Mouse (Mus musculus) brain, embryonic 14.5 days (tissue): ENCODE data around the gene Dner. TPM values are rescaled to one million over a fixed set of nuclear protein-coding genes. Genes with fewer than 3 reads are reported as not detected.
A peak's percentile ranks its signal among the peaks of the same experiment; 100 is the strongest.

Source experiments
- DNase-seq: peaks from one replicate; pipeline ENCODE4 v3.0.0-alpha.2; 2011; ENCODE audit warnings: low read depth
- CTCF ChIP-seq: fragments of 200-500 bp; IDR thresholded peaks from 2 replicates; pipeline ENCODE4 v1.5.1; 2012; ENCODE audit warnings: inconsistent platforms, mild to moderate bottlenecking, moderate library complexity, borderline replicate concordance; ENCODE audit not compliant: insufficient read depth, insufficient read length; ENCODE audit errors: extremely low read depth
- POLR2A ChIP-seq: fragments of 200-500 bp; IDR thresholded peaks from 2 replicates; pipeline ENCODE4 v1.6.1; 2012; ENCODE audit warnings: mild to moderate bottlenecking, inconsistent platforms, borderline replicate concordance; ENCODE audit not compliant: poor library complexity, insufficient read depth, insufficient read length, severe bottlenecking; ENCODE audit errors: extremely low read depth
- polyA plus RNA-seq: library from polyadenylated mRNA; depleted of rRNA; stranded (reverse); fragments of >200 nt; gene quantifications from 2 replicates; pipeline ENCODE4 v1.2.3, GENCODE M21; 2012; rRNA removed

The Dner gene
- 150 and 215 TPM in 2 replicates for polyA plus RNA-seq

DNA sequence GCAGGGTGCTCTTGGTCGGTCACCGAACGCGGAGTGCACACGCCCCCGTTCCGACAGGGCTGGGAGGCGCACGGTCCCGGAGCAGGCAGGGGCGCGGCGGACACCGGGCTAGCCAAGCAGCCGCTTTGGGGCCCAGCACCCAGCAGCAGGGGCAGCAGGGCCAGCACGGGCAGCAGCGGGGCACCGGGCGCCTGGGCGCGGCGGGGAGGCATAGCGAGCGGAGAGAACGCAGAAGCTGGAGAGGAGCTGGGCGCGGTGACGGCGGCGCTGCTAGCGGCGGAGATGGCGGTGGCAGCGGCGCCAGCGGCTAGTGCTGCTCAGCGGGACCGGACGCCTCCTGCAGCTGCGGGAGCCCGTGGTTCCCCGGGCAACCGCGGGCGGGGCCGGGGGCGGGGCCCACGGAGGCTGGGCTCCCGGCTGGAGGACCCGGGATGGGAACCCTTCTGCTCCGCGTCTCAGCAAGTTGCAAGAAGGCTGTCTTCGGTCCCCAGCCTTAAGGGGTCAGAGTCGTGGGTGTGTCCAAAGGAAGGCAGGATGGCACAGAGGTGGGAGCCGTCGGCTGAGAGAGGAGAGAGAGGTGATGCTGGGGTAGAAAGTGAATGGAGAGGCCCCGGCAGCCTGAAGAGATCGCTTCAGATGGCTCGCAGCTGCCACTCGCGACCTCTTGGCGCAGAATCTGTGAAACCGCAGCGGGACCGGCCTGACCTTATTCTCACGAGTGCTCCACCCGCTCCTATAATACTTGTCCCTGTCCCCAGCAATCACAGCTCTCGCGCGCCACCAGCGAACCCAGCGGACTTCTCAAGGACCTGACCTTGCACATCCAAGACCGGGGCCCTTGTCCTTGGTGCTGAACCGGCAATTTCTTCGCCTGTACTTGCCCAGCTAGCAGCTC, at the start of gene Dner:
Dner (minus strand) TSS at position 705 of the 895 bp plus-strand sequence.
- DNase-seq: peak; percentile 91
- TF ChIP-seq CTCF (peak; percentile 26; the same call in 1 of the 2 replicates), POLR2A (peak; percentile 54; the same call in 1 of the 2 replicates)

DNA sequence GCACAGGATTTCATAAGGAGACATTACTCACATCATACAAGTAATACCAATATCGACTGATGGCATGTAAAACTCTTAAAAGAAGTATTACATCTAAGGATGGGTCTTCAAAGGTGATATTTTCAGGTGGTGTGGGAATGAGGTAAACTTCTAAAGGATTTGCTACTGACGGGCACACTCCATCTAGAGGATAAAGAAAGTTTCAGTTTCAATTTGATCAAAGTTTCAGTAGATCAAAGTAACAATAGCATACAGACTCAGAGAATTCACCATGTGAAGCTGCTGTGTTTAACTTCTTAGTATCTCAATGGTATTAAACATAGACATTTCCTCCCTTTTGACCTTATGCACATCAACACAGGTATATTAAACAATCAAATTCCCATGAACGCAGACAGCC, 46.1 kb upstream of the Dner start:
- TF ChIP-seq POLR2A (no peak), CTCF (no peak)
- DNase-seq: no peak

DNA sequence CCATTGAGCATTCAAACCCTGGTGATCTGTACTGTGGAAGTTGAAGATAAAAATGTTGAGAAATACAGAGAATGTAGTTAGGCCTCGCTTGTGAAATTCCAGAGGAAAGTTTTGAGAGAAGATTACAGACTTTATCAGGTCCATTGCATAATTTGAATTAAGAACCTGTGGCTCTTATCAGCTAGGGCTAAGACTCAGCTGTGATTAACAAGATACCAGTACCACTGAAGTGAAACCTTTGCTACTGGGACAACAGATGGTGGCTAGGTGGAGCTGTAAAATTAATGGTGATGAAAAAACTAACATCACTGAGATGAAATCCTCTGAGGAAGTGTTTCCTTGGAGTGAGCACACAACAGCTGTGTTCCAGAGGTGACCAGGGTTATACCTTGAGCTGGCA, 44.1 kb upstream of the Dner start:
- no peak for DNase-seq
- TF ChIP-seq CTCF (no peak), POLR2A (no peak)

DNA sequence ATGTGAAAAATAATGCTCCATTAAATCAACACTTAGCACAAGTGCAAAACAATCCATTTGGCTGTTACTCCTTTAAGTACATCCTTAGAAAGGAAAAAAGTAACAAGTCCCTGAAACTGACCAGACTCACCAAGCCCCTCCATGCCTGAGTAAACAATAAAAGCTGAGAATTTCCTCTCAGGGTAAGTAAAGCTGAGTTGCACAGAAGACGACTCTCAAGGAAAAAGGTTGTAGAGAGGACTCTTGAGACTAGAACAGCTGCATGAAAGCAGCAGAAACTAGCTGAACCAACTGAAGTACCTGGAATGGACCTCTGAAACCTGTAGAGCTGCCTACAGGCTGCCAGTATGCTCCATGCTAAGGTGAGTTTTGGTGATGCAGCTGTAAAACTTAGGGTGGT, 41.1 kb upstream of the Dner start:
- TF ChIP-seq POLR2A (no peak), CTCF (no peak)

DNA sequence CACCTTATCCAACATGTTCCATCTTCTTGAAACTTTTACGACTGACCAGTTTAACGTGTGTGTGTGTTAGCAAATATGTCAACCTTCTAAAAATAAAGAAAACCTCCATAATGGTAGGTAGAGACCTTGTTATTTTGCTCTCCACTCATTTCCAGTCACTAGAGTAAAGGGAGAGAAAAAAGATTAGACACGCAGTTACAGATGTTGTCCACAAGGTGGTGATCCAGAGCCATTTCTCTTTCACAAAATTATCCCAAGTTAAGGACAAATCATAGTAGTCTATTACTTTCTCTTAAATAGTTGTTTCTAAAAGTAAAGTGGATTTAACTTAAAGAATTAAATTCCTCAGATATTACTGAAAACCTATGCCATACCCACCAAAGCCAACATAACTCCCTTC, 37.8 kb upstream of the Dner start:
- TF ChIP-seq CTCF (peak; percentile 42; the same call in 1 of the 2 replicates), POLR2A (no peak)
- DNase-seq: peak; percentile 43

More for the DNA sequence above, 41.1 kb upstream of the Dner start:
- no peak for DNase-seq

DNA sequence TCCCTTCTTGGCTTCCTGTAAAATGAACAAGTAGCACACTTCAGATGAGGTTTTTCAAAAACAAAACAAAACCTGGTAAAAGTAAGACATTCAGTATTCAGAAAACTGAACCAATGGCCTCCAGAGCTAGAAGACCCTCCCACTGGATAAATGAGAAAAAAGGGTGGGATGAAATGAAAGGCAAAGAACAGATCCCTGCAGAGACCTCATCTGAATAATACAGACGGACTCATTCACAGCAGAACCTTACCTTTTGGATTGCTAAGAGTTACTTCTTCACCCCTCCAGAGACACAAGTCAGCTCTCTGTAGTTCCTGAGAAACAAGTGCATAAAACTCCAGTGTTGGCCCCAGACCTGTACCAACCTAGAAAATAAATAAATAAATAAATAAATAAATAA, 35.7 kb upstream of the Dner start:
- DNase-seq: no peak
- TF ChIP-seq POLR2A: no peak
- no peak for TF ChIP-seq CTCF

DNA sequence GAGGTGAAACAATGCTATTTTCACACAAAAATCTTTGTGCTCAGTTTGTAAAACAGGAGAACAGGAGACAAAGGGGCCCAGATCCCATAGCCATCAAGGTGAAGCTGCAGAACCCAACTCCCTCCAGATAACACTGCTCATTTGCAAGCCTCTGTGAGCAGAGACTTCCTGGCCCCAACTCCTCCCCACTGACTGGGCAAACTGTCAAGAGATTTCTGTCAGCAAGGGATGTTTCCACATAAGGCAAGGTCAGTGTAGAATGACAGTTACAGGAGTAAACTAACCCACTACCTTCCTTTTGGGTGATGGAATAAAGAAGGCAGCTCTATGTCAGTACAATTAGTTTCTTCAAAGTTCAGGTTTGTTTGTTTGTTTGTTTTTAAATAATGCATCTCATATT, 26.8 kb upstream of the Dner start:
- no peak for DNase-seq
- TF ChIP-seq POLR2A: no peak
- TF ChIP-seq CTCF: no peak

DNA sequence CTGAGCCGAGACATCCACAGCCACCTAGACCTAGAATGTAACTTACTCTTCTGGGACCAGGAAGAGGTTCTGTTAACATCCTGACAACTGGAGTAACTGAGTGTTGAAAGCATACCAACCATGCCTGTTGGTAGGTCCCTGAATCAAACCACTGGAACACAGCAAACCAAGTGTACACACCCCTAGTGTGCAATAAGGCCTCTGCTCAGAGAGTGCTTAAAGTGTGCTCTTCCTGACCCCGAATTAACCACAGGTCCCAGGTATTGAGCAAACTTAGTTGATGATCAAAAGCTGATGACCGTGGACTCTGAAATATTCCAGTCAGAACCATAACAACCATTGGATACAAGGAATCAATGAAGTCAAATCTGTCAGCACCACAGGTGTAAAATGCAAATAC, 26.4 kb upstream of the Dner start:
- no peak for DNase-seq
- no peak for TF ChIP-seq CTCF

DNA sequence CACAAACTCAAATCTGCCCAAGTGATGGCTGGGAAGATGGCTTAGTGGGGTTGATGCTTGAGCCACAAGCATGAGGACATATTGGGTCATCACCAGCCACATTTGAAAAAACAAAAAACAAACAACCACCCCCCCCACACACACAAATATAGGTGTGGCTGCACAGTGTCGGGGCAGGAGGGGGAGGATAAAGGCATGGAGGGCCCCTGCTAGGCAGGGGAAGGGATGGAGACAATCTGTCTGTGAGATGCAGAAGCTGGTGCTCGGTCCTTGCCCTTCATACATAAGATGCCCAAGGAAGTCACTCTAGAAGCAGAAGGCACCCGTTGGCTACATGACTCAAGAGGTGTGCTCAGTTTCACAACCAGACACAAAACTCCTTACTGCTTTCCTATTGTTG, 25.9 kb upstream of the Dner start:
- DNase-seq: no peak
- TF ChIP-seq CTCF (no peak), POLR2A (no peak)

DNA sequence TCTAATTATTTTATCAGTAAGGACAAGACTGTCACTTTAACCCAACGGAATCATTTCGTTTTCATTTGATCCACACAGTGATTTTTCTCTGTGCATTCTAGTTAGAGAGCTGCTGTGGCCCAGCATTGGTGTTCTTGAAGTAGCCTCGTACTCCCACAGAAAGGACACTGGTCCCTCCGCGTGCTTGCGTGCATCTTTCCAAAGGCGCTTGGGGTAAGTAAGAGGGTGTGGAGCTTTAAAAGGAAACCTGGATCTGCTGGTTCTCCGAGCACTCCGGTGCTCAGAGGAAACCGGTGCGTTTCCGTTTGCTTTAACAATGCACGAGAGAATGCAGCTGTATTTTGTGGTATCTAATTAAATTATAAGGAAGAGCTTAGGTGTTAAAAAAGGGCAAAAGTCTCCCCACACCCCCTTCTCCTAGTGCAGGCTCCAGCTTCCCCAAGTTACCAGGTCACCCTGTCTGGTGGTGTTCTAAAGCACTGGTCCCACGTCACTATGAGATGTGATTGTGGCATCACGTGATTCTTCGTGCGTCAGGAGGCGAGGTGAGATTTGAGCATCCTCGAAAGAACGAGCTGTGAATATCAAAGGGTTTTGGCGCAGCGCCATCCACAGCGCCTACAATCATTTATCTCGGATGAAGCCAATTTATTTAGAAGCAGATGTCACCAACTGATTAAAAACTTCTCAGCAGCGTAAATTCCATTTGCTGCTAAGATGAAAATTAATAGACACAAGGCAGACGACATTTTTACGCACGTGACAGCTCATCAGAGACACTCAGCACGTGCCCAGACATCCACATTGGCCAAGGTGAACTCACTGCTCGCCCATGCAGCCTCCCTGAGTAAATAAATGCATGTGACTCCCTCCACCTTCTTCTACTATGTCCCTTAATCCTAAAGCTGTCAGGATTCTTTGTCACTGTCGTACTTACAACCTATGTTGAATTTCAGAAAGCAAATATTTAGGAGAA, 14.1 kb upstream of the Dner start:
- DNase-seq: peak; percentile 95

DNA sequence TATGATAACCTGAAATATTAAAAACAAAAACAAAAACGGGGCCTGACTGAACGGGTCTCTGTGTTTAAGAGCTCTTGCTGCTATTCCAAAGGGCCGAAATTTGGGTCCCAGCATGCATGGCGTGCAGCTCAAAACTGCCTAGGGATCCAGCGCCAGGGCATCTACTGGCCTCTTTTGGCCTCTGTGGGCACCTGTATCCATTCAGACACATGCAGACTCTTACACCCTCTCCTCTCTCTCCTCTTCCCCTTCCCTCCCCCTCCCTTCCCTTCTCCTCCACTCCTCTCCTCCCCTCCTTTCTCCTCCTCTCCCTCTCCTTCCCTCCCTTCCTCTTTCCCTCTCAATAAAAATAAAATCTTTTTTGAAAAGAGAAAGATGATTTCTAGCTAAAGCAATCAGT, 13.4 kb upstream of the Dner start:
- DNase-seq: peak; percentile 72

More for the DNA sequence above, 14.1 kb upstream of the Dner start:
- TF ChIP-seq POLR2A (no peak), CTCF (no peak)

DNA sequence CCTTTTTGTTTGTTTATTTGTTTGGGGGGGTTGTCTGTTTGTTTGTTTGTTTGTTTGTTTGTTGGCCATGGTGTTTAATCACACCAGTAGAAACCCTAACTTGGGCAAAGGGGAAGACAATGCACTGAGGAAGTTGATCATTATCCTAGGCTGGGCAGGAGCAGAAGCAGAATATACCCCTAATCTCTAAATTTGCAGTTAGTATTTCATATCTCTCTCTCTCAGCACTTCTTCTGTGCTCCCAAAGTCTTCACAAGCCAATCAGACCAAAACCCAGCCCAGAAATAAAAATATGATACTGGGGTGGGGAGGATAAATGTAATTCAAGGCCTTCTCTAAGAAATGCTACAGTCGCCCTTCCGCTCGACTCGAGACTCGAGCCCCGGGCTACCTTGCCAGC, 4.2 kb upstream of the Dner start:
- no peak for TF ChIP-seq POLR2A
- TF ChIP-seq CTCF: no peak
- no peak for DNase-seq

More for the DNA sequence above, 13.4 kb upstream of the Dner start:
- TF ChIP-seq CTCF: no peak
- TF ChIP-seq POLR2A: no peak

DNA sequence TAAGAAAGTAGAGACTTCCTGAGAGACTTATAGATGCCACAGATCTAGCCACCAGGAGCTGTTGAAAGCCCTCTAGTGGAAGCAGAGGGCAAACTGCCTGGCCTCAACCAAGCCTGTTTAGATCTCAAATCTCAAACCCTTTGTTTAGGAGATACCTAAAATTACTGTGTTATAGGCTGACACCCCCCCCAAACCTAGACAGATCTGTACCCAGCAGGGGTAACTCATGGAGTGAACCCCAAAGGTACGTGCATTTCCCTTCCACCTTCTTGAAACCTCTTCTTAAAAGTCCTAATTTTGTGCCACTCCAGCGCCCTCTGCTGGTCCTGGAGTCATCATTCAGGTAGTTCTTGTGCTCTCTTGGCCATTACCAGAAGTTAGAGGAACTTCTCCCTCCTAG, 1.1 kb upstream of the Dner start:
- TF ChIP-seq POLR2A (no peak), CTCF (peak; percentile 72; the same call in 1 of the 2 replicates)
- DNase-seq: peak; percentile 96
